Mouse (Mus musculus): ENCODE data around the gene Fbxl17.

DNA sequence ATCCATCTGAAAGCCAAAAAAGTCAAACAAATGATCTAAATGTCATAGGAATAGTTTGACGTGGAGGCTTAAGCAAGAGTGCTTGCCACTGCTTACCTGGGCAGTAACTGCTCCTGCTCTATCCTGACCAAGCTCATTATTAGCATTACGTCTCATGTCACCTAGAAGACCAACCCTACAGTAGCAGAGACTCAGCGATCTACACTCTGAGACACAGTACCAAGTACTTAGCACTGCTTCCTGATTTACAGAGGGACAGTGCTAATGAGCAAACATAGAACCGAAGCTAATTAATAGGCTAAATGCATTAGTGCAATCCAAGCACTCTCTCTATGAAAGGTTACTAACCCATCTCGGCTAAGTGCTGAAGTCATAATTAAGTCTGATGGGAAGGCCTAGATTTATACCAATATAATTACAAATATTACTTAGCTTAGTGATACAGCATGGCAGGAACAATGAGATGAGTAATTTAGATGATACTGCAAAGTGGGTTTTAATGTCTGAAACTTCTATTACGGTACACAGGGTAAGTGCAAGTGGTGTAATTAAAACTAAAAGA lies 147.1 kb downstream of the Fbxl17 start:
- no peak for TF ChIP-seq POLR2A (IDR thresholded peaks at IDR 0.05; ENCODE audit: insufficient read length, low read depth)
- no peak for TF ChIP-seq USF1 (IDR thresholded peaks at IDR 0.05; ENCODE audit: low read depth)
- TF ChIP-seq E2F4 (IDR thresholded peaks at IDR 0.05; ENCODE audit: insufficient read depth): no peak
- no peak for TF ChIP-seq POLR2AphosphoS2 (IDR thresholded peaks at IDR 0.05; ENCODE audit: insufficient read length, low read depth)

Data from myocyte (in vitro differentiated cells).